Mouse (Mus musculus) hindbrain, embryonic 14.5 days (tissue): ENCODE results near the gene Gm527. TPM values are rescaled to one million over a fixed set of nuclear protein-coding genes. Genes with fewer than 3 reads are reported as not detected.

Source experiments
- ATAC-seq: fragments of 200-750 bp; cut with Nextera tagmentation; 2 replicates; pipeline ENCODE4 v1.8.0; 2017; ENCODE audit warnings: moderate number of reproducible peaks, mild to moderate bottlenecking, moderate TSS enrichment, moderate library complexity; ENCODE audit not compliant: low FRiP score
- DNase-seq: peaks from one replicate; pipeline ENCODE4 v3.0.0-alpha.2; 2015; ENCODE audit warnings: low spot score
- H3K27ac ChIP-seq: fragments of 300-500 bp; sonication (generic); 2 replicates; pipeline ENCODE4 v1.5.1; 2014; ENCODE audit warnings: mild to moderate bottlenecking, moderate library complexity
- H3K27me3 ChIP-seq: fragments of 300-500 bp; sonication (generic); 2 replicates; pipeline ENCODE4 v1.6.1; 2014; ENCODE audit warnings: mild to moderate bottlenecking, low read length, mixed read lengths; ENCODE audit not compliant: control insufficient read depth, insufficient read depth
- H3K36me3 ChIP-seq: fragments of 300-500 bp; sonication (generic); replicated peaks from 2 replicates; pipeline ENCODE4 v1.6.1; 2014; ENCODE audit not compliant: control insufficient read depth, insufficient read depth
- H3K4me1 ChIP-seq: fragments of 300-500 bp; sonication (generic); replicated peaks from 2 replicates; pipeline ENCODE4 v1.6.1; 2014; ENCODE audit warnings: antibody characterized with exemption, low read length, mixed read lengths; ENCODE audit not compliant: control insufficient read depth, insufficient read depth
- H3K4me2 ChIP-seq: fragments of 300-500 bp; sonication (generic); replicated peaks from 2 replicates; pipeline ENCODE4 v1.6.1; 2014; ENCODE audit warnings: mild to moderate bottlenecking, moderate library complexity
- H3K4me3 ChIP-seq: fragments of 300-500 bp; sonication (generic); replicated peaks from 2 replicates; pipeline ENCODE4 v1.5.1; 2014; ENCODE audit warnings: mild to moderate bottlenecking, low read length
- H3K9ac ChIP-seq: fragments of 300-500 bp; sonication (generic); 2 replicates; pipeline ENCODE4 v1.6.1; 2014
- H3K9me3 ChIP-seq: fragments of 300-500 bp; sonication (generic); 2 replicates; pipeline ENCODE4 v1.6.1; 2016; ENCODE audit warnings: low read length; ENCODE audit not compliant: control insufficient read depth
- whole genome bisulfite sequencing: fragments of 180-500 bp; shearing (Covaris S2); extraction: QIAGEN DNeasy Blood & Tissue Kit; methylation state at CpG from one replicate; pipeline ENCODE4 v1.1.7; 2014; 5-methylcytosine and 5-hydroxymethylcytosine counted together
- polyA plus RNA-seq: library from polyadenylated mRNA; unstranded; fragments of >200 nt; fragmentation: Nextera tagmentation; extraction: Ambion mirVana; gene quantifications from 2 replicates; pipeline ENCODE4 v1.2.1, GENCODE M21; 2014

Gene Gm527
- polyA plus RNA-seq, 1 experiment from 2014 or later: 3.7 TPM

DNA sequence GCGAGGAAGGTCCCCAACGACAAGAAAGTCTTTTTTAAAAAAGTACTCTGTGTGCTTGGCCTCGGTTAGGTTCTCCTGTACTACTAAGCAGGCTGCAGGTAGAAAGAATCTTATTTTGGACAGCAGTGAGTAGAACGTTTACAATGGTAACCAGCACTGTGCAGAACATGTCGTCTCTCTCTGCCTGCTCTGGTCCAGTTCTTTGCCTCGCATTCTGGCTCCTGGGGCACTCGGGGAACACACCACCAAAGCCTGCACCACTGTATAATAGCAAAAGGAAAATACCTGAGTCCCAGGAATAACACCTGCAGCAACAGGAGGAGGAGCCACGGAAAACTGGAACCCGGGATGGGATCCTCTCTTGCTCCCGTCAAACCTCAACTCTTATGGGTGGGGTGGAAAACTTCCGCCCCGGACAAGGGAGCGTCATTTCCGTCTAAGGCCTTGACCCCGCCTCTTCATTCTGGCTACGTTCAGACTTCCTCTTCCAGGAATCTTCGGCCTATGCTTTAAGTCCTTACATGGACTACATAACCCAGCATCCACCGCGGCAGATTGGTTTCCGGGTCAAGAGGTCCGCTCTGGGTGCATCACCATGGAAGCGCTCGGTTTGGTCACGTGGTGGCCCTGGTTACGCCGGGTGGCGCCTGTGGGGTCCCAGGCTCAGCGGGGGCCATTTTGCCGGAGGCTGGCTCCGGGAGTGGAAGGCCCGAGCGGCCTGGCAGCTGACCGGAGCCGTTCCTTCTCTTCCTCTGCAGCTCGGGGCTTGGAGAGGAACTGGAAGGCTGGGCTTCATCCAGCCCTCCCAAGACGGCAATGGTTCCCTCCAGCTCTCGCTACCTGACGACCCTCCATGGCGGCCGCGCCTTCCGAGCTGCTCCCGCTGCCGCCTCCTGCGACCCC, 47.7 kb downstream of the Gm527 start, which contains the start of the genes Klhl28 and Togaram1:
Gene Klhl28, minus strand, starts transcription at position 411 of the 903 bp plus-strand sequence.
Gene Togaram1, plus strand, starts transcription at position 681 of the 903 bp plus-strand sequence.
- ATAC-seq (peak; percentile 99), DNase-seq (peak; percentile 100)
- Histone ChIP-seq H3K9ac (peak within 1 kb of the TSS; percentile 86), H3K9me3 (no peaks in the 10 kb centered on the region), H3K4me3 (peak within 1 kb of the TSS; percentile 88), H3K36me3 (no peaks in the 10 kb centered on the region), H3K4me2 (peak within 1 kb of the TSS; percentile 98), H3K27me3 (no peaks in the 10 kb centered on the region), H3K27ac (peak within 1 kb of the TSS; percentile 88), H3K4me1 (peaks cover 38% of the 10 kb centered on the region)
- WGBS: under 1% methylated on average over 42 of the region's 45 CpGs

GRCm38 (mm10) chr12:64966101-64966631, 48.5 kb downstream of the Gm527 start:
- Histone ChIP-seq H3K4me1 (peaks cover 46% of the 10 kb centered on the region), H3K27me3 (no peaks in the 10 kb centered on the region), H3K4me2 (peak overlapping the region; percentile 98), H3K9ac (peak overlapping the region; percentile 86), H3K4me3 (peak overlapping the region; percentile 88), H3K36me3 (peaks cover 3% of the 10 kb centered on the region; the same call in 1 of the 2 replicates), H3K27ac (peak overlapping the region; percentile 88), H3K9me3 (no peaks in the 10 kb centered on the region)
- DNase-seq (peak; percentile 35), ATAC-seq (peak; percentile 34; the same call in 1 of the 2 replicates)
- WGBS: under 1% methylated on average over 44 of the region's 44 CpGs

DNA sequence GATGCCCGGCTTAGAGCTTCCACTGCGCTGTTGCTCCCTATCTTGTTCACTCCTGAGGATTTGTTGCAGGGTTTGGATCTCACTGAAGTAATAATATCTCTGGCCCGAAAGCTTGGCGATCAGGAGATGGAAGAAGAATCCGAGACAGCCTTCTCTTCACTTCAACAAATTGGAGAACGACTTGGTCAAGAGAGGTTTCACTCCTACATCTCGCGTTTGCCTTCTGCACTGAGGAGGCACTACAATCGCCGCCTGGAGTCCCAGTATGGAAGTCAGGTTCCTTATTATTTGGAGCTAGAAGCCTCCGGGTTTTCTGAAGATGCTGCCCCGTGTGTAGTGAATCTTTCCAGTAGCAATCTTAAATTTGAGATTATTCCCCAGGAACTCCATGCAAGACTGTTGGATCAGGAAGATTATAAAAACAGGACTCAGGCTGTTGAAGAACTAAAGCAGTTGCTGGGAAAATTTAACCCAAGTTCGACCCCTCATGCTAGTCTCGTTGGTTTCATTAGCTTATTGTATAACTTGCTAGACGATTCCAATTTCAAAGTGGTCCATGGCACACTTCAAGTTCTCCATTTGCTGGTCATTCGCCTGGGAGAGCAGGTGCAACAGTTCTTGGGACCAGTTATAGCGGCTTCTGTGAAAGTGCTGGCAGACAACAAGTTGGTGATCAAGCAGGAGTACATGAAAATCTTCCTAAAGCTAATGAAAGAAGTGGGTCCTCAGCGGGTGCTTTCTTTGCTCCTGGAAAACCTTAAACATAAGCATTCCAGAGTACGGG, 49.1 kb downstream of the Gm527 start:
- peak overlapping the region; percentile 98 for H3K4me2 ChIP-seq
- ATAC-seq (no peak), DNase-seq (no peak)
- H3K27me3 ChIP-seq: no peaks in the 10 kb centered on the region
- peaks cover 53% of the 10 kb centered on the region for H3K4me1 ChIP-seq
- peak overlapping the region; percentile 88 for H3K4me3 ChIP-seq
- H3K27ac ChIP-seq: peak overlapping the region; percentile 88
- H3K9ac ChIP-seq: peak overlapping the region; percentile 86
- H3K36me3 ChIP-seq: peaks cover 5% of the 10 kb centered on the region; the same call in 1 of the 2 replicates
- WGBS: 5% methylated on average over 19 of the region's 19 CpGs
- no peaks in the 10 kb centered on the region for H3K9me3 ChIP-seq

GRCm38 (mm10) chr12:64967470-64967869, 49.8 kb downstream of the Gm527 start:
- Histone ChIP-seq H3K9ac (peak overlapping the region; percentile 86), H3K4me2 (peak overlapping the region; percentile 98), H3K4me1 (peaks cover 58% of the 10 kb centered on the region), H3K4me3 (peak overlapping the region; percentile 88), H3K9me3 (no peaks in the 10 kb centered on the region), H3K36me3 (peaks cover 5% of the 10 kb centered on the region; the same call in 1 of the 2 replicates), H3K27me3 (no peaks in the 10 kb centered on the region), H3K27ac (no peak overlapping the region)
- ATAC-seq (no peak), DNase-seq (no peak)
- WGBS: under 1% methylated on average over 9 of the region's 9 CpGs

- DNase-seq: no peak
- H3K4me1 ChIP-seq: peaks cover 58% of the 10 kb centered on the region
- WGBS: 11% methylated on average over 2 of the region's 2 CpGs
- H3K27me3 ChIP-seq: no peaks in the 10 kb centered on the region
- H3K4me3 ChIP-seq: peak overlapping the region; percentile 88
- H3K9me3 ChIP-seq: no peaks in the 10 kb centered on the region
- H3K9ac ChIP-seq: peak overlapping the region; percentile 86
- H3K4me2 ChIP-seq: peak overlapping the region; percentile 98
- ATAC-seq: no peak
- H3K36me3 ChIP-seq: peaks cover 5% of the 10 kb centered on the region; the same call in 1 of the 2 replicates
- H3K27ac ChIP-seq: no peak overlapping the region
Observed at GRCm38 (mm10) chr12:64968067-64968466, 50.4 kb downstream of the Gm527 start.

GRCm38 (mm10) chr12:64971399-64971798, 53.7 kb downstream of the Gm527 start:
- Histone ChIP-seq H3K4me1 (peaks cover 60% of the 10 kb centered on the region), H3K4me2 (peak overlapping the region; percentile 98), H3K36me3 (peaks cover 5% of the 10 kb centered on the region; the same call in 1 of the 2 replicates), H3K4me3 (no peak overlapping the region), H3K27ac (no peak overlapping the region), H3K9ac (0 out of 2 replicates have a peak overlapping the region, but pooled peaks have one; percentile 25), H3K27me3 (no peaks in the 10 kb centered on the region), H3K9me3 (no peaks in the 10 kb centered on the region)
- no peak for ATAC-seq
- DNase-seq: no peak

DNA sequence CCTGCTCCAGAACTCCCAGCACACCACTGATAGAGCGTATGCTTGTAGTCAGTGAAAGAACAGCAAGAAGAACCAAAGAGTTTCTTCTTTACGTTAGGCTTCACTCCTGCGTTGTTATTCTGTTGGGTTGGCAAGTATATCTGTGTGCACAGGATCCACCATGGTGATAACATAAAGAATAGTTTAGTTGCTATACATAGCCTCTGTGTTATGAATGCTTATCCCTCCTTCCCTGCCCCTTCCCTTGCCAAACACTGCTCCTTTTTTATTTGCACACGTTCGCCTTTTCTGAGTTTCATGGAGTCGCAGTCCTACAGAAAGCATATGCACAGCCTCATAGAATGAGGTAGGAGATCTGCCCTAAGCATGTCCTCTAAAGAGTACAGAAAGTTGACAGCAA, 54.4 kb downstream of the Gm527 start:
- Histone ChIP-seq H3K27ac (no peak overlapping the region), H3K4me3 (no peak overlapping the region), H3K4me2 (peak overlapping the region; percentile 98), H3K9ac (no peak overlapping the region), H3K36me3 (peaks cover 11% of the 10 kb centered on the region), H3K4me1 (peaks cover 55% of the 10 kb centered on the region), H3K9me3 (no peaks in the 10 kb centered on the region), H3K27me3 (no peaks in the 10 kb centered on the region)
- WGBS: 83% methylated on average over 6 of the region's 6 CpGs
- ATAC-seq (no peak), DNase-seq (no peak)
